Mouse (Mus musculus) heart, embryonic 13.5 days (tissue): ENCODE results near the gene Sh3d21. TPM values are rescaled to one million over a fixed set of nuclear protein-coding genes. Genes with fewer than 3 reads are reported as not detected.
"Not testable (repeated sequence)": the region's sequence is repeated elsewhere in the genome, so short reads cannot be mapped to it uniquely, and the experiment has no call there.

Experiments
- ATAC-seq: fragments of 200-750 bp; cut with Nextera tagmentation; 2 replicates; pipeline ENCODE4 v1.8.0; 2017; ENCODE audit warnings: moderate TSS enrichment; ENCODE audit not compliant: insufficient number of reproducible peaks, low FRiP score, low TSS enrichment; ENCODE audit errors: extremely low read depth
- H3K27ac ChIP-seq: fragments of 300-500 bp; sonication (generic); replicated peaks from 2 replicates; pipeline ENCODE4 v1.5.1; 2015; ENCODE audit warnings: moderate library complexity, mild to moderate bottlenecking, inconsistent platforms
- H3K27me3 ChIP-seq: fragments of 300-500 bp; sonication (generic); replicated peaks from 2 replicates; pipeline ENCODE4 v1.6.1; 2015; ENCODE audit warnings: mild to moderate bottlenecking, inconsistent platforms
- H3K36me3 ChIP-seq: fragments of 300-500 bp; sonication (generic); 2 replicates; pipeline ENCODE4 v1.6.1; 2015; ENCODE audit warnings: mild to moderate bottlenecking, inconsistent platforms
- H3K4me1 ChIP-seq: fragments of 300-500 bp; sonication (generic); 2 replicates; pipeline ENCODE4 v1.6.1; 2015; ENCODE audit warnings: inconsistent platforms
- H3K4me2 ChIP-seq: fragments of 300-500 bp; sonication (generic); 2 replicates; pipeline ENCODE4 v1.6.1; 2015; ENCODE audit warnings: inconsistent platforms, mild to moderate bottlenecking, moderate library complexity
- H3K4me3 ChIP-seq: fragments of 300-500 bp; sonication (generic); 2 replicates; pipeline ENCODE4 v1.5.1; 2015; ENCODE audit warnings: moderate library complexity, mild to moderate bottlenecking, inconsistent platforms
- H3K9ac ChIP-seq: fragments of 300-500 bp; sonication (generic); 2 replicates; pipeline ENCODE4 v1.6.1; 2015; ENCODE audit warnings: inconsistent platforms, mild to moderate bottlenecking, moderate library complexity
- H3K9me3 ChIP-seq: fragments of 300-500 bp; sonication (generic); 2 replicates; pipeline ENCODE4 v1.6.1; 2016; ENCODE audit warnings: inconsistent platforms
- WGBS: fragments of 180-500 bp; shearing (Covaris S2); methylation state at CpG from one replicate; pipeline ENCODE4 v1.1.7; 2015; ENCODE audit warnings: mixed read lengths; 5-methylcytosine and 5-hydroxymethylcytosine counted together
- polyA plus RNA-seq: library from polyadenylated mRNA; unstranded; fragments of >200 nt; fragmentation: Nextera tagmentation; extraction: Ambion mirVana; gene quantifications from 2 replicates; pipeline ENCODE4 v1.2.1, GENCODE M21; 2015

The Sh3d21 gene
- polyA plus RNA-seq, 1 experiment from 2014 or later = 2.8 TPM

DNA sequence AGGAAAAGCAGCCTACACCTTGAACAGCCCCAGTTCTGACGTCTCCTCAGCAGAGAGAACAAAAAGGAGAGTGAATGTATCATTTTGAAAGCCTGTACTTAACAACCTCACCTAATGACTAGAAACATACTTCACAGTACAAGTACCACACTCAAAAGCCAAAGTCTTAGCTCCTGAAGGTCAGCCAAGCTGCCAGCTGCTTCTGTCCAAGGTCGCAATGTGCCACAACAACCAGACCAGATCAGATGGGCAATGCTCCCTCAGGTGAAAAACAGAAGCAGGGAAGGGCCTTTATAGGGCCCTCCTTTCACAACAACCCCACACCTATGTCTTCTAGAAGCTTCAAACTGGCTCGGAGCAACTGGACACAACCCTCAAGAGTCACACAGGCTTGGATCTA is 2.8 kb upstream of the Sh3d21 start:
- 72% methylated on average over 3 of the region's 3 CpGs for WGBS
- H3K36me3 ChIP-seq = peaks cover 63% of the 10 kb centered on the region
- ATAC-seq = no peak

DNA sequence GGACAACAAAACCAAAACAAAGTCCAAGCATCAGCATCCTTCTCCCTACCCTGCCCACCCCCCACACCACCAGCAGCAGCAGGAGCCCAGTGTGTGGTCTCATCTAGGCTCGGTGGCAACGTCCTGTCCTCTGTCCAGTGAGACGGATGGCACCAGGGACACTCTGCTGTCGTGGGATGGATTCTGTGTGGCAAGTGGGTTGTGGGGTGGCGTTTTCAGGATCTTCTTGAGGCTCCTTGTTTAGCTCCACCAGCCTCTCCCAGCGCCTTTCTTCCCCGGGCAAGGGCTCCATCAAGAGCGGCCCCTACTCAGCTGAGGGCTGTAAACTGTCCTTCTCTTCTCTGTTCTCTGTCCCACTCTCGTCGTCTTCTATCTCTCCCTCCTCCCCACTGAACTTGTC is 1.8 kb upstream of the Sh3d21 start:
- Histone ChIP-seq H3K36me3 (peaks cover 53% of the 10 kb centered on the region), H3K4me1 (peaks cover 33% of the 10 kb centered on the region)
- WGBS = 73% methylated on average over 8 of the region's 10 CpGs
- H3K9ac ChIP-seq, H3K9me3 ChIP-seq, H3K27ac ChIP-seq, H3K4me3 ChIP-seq, H3K4me2 ChIP-seq, H3K27me3 ChIP-seq, ATAC-seq: not testable (repeated sequence)

More for the DNA sequence above, 2.8 kb upstream of the Sh3d21 start:
- Histone ChIP-seq H3K27ac (peak overlapping the region; percentile 66), H3K9ac (peak overlapping the region; percentile 4; the same call in 1 of the 2 replicates), H3K27me3 (no peaks in the 10 kb centered on the region), H3K4me3 (no peak overlapping the region), H3K4me2 (no peak overlapping the region), H3K4me1 (peaks cover 33% of the 10 kb centered on the region), H3K9me3 (no peaks in the 10 kb centered on the region)

DNA sequence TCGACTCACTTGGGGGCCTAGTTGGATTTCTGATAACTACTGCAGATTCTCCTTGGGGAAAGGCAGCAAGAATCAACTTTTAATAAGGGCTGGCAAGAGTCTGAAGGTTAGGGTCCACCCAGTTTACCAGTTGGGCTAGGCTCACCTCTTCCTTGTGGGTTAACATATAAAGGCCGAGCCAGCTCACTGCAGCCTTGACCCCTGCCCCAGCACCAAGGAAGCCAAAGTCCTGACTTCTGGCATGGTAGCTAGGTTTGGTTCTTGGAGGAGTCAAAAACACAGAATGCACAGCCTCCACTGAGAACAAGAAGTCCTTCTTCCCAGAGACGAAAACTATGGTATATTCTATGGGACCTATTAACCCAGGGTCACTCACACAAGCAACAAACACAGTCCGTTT is 394 bp upstream of the Sh3d21 start:
- peaks cover 39% of the 10 kb centered on the region for H3K36me3 ChIP-seq
- peaks cover 33% of the 10 kb centered on the region for H3K4me1 ChIP-seq
- WGBS = 65% methylated on average over 4 of the region's 4 CpGs
- H3K4me3 ChIP-seq = peak overlapping the region; percentile 67
- ATAC-seq = no peak
- H3K9me3 ChIP-seq = no peaks in the 10 kb centered on the region
- no peaks in the 10 kb centered on the region for H3K27me3 ChIP-seq
- peak overlapping the region; percentile 83 for H3K27ac ChIP-seq
- peak overlapping the region; percentile 95; the same call in 1 of the 2 replicates for H3K9ac ChIP-seq
- peak overlapping the region; percentile 100 for H3K4me2 ChIP-seq

DNA sequence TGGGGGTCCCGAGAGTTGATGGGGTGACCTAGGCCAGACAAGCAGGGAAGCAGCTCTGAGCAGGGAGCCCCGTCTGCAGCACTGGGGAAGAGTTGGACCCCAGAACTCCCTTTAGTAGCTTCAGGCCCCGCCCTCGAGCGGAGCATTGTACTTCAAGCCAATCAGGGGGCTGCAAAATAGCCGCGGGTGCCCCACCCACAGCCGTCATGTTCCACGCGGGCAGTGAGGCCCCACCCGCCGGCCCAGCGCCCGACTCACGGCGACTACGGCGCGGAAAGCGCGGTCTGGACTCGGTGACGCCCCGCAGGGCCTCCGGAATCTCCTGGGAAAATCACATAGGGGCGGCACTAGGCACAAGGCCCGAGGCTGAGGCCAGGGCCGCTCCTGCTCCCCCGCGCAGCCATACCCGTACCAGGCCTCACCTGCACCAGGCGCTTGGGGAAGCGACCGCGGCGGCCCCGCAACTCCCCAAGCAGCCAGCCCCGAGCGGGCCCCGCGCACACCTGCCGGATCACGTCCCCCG is 686 bp downstream of the Sh3d21 start:
- peaks cover 28% of the 10 kb centered on the region for H3K36me3 ChIP-seq
- H3K27me3 ChIP-seq = no peaks in the 10 kb centered on the region
- 2% methylated on average over 44 of the region's 44 CpGs for WGBS
- peak overlapping the region; percentile 83 for H3K27ac ChIP-seq
- peak overlapping the region; percentile 100 for H3K4me2 ChIP-seq
- ATAC-seq = peak; percentile 75
- no peaks in the 10 kb centered on the region for H3K9me3 ChIP-seq
- peak overlapping the region; percentile 95 for H3K9ac ChIP-seq
- H3K4me3 ChIP-seq = peak overlapping the region; percentile 67
- peaks cover 33% of the 10 kb centered on the region for H3K4me1 ChIP-seq

DNA sequence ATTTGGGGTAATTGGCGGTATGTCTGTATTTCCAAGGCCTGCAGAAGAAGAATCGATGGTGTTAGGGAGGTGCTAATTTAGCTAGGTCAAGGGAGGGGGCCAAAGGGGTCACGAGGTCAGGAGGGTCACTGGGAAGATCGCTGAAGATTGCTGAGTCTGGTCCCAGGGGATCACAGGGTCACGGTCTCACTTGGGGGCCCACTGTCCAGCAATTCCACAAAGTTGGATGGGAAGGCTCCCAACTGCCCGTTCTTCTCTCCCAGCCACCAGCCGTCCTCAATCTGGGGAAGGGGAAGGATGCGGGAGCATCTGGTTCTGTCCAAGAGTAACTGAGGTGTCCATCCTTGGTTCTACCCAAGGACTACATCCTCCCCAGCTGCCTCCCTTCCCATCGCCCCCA is 1.3 kb downstream of the Sh3d21 start:
- H3K4me1 ChIP-seq = peaks cover 31% of the 10 kb centered on the region
- peaks cover 22% of the 10 kb centered on the region for H3K36me3 ChIP-seq
- peak overlapping the region; percentile 67 for H3K4me3 ChIP-seq
- H3K4me2 ChIP-seq = peak overlapping the region; percentile 100
- ATAC-seq = no peak; the same call in 1 of the 2 replicates
- H3K9me3 ChIP-seq = no peaks in the 10 kb centered on the region
- 70% methylated on average over 9 of the region's 9 CpGs for WGBS
- H3K9ac ChIP-seq = peak overlapping the region; percentile 95
- H3K27ac ChIP-seq = peak overlapping the region; percentile 83; the same call in 1 of the 2 replicates
- no peaks in the 10 kb centered on the region for H3K27me3 ChIP-seq

DNA sequence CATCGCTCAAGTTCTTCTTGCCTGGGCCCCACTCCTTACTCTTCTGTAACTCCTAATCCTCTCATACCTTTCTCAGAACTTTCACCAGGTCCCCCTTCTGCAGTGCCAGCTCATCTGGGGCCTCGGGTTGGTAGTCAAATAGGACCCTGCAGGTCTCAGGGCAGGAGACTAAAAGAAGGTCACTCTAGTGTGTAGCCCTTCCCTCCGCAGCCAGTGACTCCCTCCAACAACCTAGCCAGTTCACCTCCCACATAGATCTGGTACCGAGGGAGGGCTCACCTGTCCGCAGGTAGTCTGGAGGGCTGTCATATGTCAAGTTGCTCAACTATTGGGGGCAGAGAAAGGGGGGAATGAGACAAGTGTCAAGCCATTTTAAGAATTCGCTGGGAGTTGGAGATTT is 1.8 kb downstream of the Sh3d21 start:
- Histone ChIP-seq H3K36me3 (peaks cover 22% of the 10 kb centered on the region), H3K9me3 (no peaks in the 10 kb centered on the region)

DNA sequence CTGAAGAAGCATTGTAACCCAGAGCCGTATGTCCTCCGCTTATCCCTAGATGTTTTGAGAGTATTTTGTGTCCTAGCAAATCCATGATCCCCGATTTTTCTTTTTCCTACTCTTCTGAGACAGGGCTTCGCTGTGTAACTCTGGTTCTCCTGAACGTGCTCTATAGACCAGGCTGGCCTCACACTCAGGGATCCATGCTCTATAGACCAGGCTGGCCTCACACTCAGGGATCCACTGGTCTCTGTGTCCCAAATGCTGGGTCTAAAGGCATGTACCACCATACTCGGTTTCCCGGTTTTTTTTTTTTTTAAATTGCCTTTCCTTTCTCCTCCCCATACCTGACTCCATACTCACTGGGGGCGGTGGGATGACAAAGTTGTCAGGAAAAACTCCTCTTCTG is 2.3 kb downstream of the Sh3d21 start:
- Histone ChIP-seq H3K4me1 (peaks cover 24% of the 10 kb centered on the region), H3K9ac (no peak overlapping the region), H3K27me3 (no peaks in the 10 kb centered on the region), H3K9me3 (no peaks in the 10 kb centered on the region), H3K27ac (no peak overlapping the region), H3K4me3 (no peak overlapping the region), H3K36me3 (peaks cover 18% of the 10 kb centered on the region), H3K4me2 (no peak overlapping the region)
- 90% methylated on average over 8 of the region's 8 CpGs for WGBS
- ATAC-seq = no peak

More for the DNA sequence above, 1.8 kb downstream of the Sh3d21 start:
- H3K9ac ChIP-seq = no peak overlapping the region
- H3K4me1 ChIP-seq = peaks cover 26% of the 10 kb centered on the region
- H3K27ac ChIP-seq = no peak overlapping the region
- ATAC-seq = no peak
- H3K27me3 ChIP-seq = no peaks in the 10 kb centered on the region
- no peak overlapping the region for H3K4me2 ChIP-seq
- no peak overlapping the region for H3K4me3 ChIP-seq
- 87% methylated on average over 6 of the region's 6 CpGs for WGBS

DNA sequence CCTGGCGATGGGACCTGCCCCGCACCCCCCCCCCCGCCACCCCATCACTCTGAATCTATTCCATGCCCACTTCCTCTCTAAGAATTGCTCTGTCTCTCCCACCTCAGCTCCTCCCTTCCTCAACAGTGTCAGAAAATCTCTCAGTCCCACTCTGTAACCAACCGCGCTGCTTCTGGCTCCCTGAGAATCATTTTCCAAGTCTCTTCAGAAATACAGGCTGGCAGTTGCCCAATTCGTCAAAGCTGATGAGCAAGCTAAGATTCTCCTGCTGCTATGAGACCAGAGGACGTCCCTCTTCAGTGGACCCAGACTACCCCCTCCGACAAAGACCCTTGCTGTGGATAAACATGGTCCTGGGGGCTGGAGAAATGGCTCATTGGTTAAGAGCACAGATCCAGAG is 3.8 kb downstream of the Sh3d21 start:
- Histone ChIP-seq H3K27me3 (no peaks in the 10 kb centered on the region), H3K27ac (no peak overlapping the region), H3K4me1 (peaks cover 37% of the 10 kb centered on the region), H3K4me3 (no peak overlapping the region), H3K36me3 (peaks cover 7% of the 10 kb centered on the region; the same call in 1 of the 2 replicates), H3K9ac (no peak overlapping the region), H3K9me3 (no peaks in the 10 kb centered on the region), H3K4me2 (no peak overlapping the region)
- no peak for ATAC-seq
- 65% methylated on average over 8 of the region's 8 CpGs for WGBS

DNA sequence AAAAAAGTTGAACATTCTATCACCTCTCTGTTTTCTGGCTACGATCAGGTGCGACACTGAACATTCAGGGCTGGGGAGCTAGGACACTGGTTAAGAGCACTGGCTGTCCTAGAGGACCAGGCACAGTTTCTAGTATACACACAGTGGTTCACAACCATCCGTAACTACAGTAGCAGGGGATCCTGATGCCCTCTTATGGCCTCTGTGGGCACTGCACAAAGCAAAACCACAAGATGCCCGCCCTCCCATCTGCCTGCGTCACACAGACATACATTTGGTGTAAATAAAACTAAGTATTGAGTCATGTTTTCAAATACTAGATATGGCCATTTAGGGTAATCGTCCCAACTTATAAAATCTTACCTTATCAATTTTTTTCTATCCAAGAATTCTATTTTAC is 5.7 kb downstream of the Sh3d21 start:
- H3K4me1 ChIP-seq = peaks cover 26% of the 10 kb centered on the region

DNA sequence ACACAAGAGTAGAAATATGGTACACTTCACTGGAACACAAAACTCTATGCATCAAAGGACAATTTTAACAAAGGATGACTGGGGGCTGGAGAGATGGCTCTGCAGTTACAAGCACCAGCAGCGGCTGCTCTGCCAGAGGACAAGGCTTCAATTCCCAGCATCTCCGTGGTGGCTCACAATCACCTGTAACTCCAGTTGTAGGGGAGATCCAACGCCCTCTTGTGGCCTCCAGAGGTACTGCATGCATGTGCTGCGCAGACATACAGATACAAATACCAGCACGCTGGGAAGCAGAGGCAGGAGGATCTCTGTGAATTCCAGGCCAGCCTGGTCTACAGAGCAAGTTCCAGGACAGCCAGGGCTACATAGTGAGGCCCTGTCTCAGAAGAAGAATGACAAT is 6.7 kb downstream of the Sh3d21 start:
- 56% methylated on average over 5 of the region's 5 CpGs for WGBS
- no peak overlapping the region for H3K9ac ChIP-seq
- no peaks in the 10 kb centered on the region for H3K9me3 ChIP-seq
- H3K4me1 ChIP-seq = peaks cover 28% of the 10 kb centered on the region
- no peak overlapping the region for H3K4me2 ChIP-seq
- H3K4me3 ChIP-seq = no peak overlapping the region
- H3K36me3 ChIP-seq = peaks cover 21% of the 10 kb centered on the region
- H3K27me3 ChIP-seq = no peaks in the 10 kb centered on the region; the same call in 1 of the 2 replicates
- ATAC-seq = no peak
- 0 out of 2 replicates have a peak overlapping the region, but pooled peaks have one; percentile 0 for H3K27ac ChIP-seq

More for the DNA sequence above, 5.7 kb downstream of the Sh3d21 start:
- no peak overlapping the region for H3K27ac ChIP-seq
- H3K9me3 ChIP-seq = no peaks in the 10 kb centered on the region
- WGBS = 82% methylated on average over 6 of the region's 6 CpGs
- no peaks in the 10 kb centered on the region for H3K27me3 ChIP-seq
- no peak overlapping the region for H3K9ac ChIP-seq
- H3K4me2 ChIP-seq = no peak overlapping the region
- H3K4me3 ChIP-seq = no peak overlapping the region
- H3K36me3 ChIP-seq = peaks cover 13% of the 10 kb centered on the region
- ATAC-seq = no peak

DNA sequence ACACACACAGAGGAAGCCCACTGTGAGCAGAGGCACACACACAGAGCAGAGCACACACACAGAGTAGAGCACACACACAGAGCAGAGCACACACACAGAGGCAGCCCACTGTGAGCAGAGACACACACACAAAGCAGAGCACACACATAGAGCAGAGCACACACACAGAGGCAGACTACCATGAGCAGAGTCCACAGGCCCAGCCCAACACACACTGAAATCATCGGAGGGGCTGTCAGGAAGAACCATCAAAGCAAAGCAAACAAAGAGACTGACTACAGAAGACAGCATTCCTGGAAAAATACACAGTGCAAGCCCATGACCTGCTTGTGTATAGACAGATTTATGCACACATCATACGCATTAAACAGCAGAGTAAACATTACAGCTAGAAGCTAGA is 7.4 kb downstream of the Sh3d21 start:
- Histone ChIP-seq H3K9me3 (no peaks in the 10 kb centered on the region), H3K9ac (0 out of 2 replicates have a peak overlapping the region, but pooled peaks have one; percentile 3), H3K4me3 (no peak overlapping the region), H3K4me2 (no peak overlapping the region), H3K4me1 (peaks cover 36% of the 10 kb centered on the region), H3K27ac (peak overlapping the region; percentile 83), H3K36me3 (peaks cover 26% of the 10 kb centered on the region), H3K27me3 (no peaks in the 10 kb centered on the region; the same call in 1 of the 2 replicates)
- WGBS = 41% methylated on average over 2 of the region's 2 CpGs
- no peak for ATAC-seq

DNA sequence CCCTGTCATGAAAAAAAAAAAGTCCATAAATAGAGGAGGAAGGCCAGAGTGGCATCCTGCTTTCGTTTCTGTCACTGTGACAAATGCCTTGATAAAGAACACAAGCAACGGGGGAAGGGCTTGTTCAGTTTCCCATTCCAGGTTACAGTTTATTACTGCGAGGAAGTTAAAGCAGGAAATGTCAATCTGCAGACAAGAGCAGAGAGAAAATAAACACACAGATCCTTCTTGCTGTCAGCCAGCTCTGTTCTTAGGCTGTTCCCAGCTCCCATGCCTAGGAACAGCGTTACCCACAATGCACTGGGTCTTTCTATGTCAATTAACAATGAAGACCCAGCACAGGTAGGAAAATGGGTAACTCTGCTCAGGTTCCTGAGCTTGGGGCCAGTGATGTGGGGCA is 8.1 kb downstream of the Sh3d21 start:
- ATAC-seq = no peak
- Histone ChIP-seq H3K4me3 (no peak overlapping the region), H3K9ac (no peak overlapping the region), H3K27me3 (no peaks in the 10 kb centered on the region; the same call in 1 of the 2 replicates), H3K9me3 (no peaks in the 10 kb centered on the region), H3K36me3 (peaks cover 26% of the 10 kb centered on the region), H3K4me1 (peaks cover 43% of the 10 kb centered on the region), H3K27ac (peak overlapping the region; percentile 83), H3K4me2 (no peak overlapping the region)
- WGBS = 26% methylated on average over 4 of the region's 4 CpGs
